Mouse (Mus musculus) intestine, embryonic 16.5 days (tissue): ENCODE results near the gene Hoxa6. TPM values are rescaled to one million over a fixed set of nuclear protein-coding genes. Genes with fewer than 3 reads are reported as not detected.
A peak's percentile ranks its signal among the peaks of the same experiment; 100 is the strongest.

ENCODE experiments used
- ATAC-seq: fragments of 200-750 bp; cut with Nextera tagmentation; 2 replicates; pipeline ENCODE4 v1.8.0; 2017; ENCODE audit warnings: moderate TSS enrichment, moderate library complexity
- H3K27ac ChIP-seq: fragments of 300-500 bp; sonication (generic); 2 replicates; pipeline ENCODE4 v1.5.1; 2014; ENCODE audit warnings: mild to moderate bottlenecking, low read length
- H3K27me3 ChIP-seq: fragments of 300-500 bp; sonication (generic); replicated peaks from 2 replicates; pipeline ENCODE4 v1.6.1; 2014; ENCODE audit warnings: low read length, control low read depth, mixed read lengths; ENCODE audit not compliant: control insufficient read depth, insufficient read depth
- H3K36me3 ChIP-seq: fragments of 300-500 bp; sonication (generic); 2 replicates; pipeline ENCODE4 v1.6.1; 2014; ENCODE audit warnings: low read length, control low read depth; ENCODE audit not compliant: control insufficient read depth, insufficient read depth
- H3K4me1 ChIP-seq: fragments of 300-500 bp; sonication (generic); 2 replicates; pipeline ENCODE4 v1.6.1; 2014; ENCODE audit warnings: low read length, control low read depth, mixed read lengths; ENCODE audit not compliant: control insufficient read depth, insufficient read depth
- H3K4me2 ChIP-seq: fragments of 300-500 bp; sonication (generic); 2 replicates; pipeline ENCODE4 v1.6.1; 2014; ENCODE audit warnings: low read depth, low read length, control low read depth
- H3K4me3 ChIP-seq: fragments of 300-500 bp; sonication (generic); 2 replicates; pipeline ENCODE4 v1.5.1; 2014; ENCODE audit warnings: mild to moderate bottlenecking, low read length
- H3K9ac ChIP-seq: fragments of 300-500 bp; sonication (generic); 2 replicates; pipeline ENCODE4 v1.6.1; 2014; ENCODE audit warnings: low read depth, low read length
- H3K9me3 ChIP-seq: fragments of 300-500 bp; sonication (generic); 2 replicates; pipeline ENCODE4 v1.6.1; 2016; ENCODE audit warnings: low read length, control low read depth; ENCODE audit not compliant: control insufficient read depth
- WGBS: fragments of 180-500 bp; shearing (Covaris S2); extraction: QIAGEN DNeasy Blood & Tissue Kit; methylation state at CpG from one replicate; pipeline ENCODE4 v1.1.7; 2014; 5-methylcytosine and 5-hydroxymethylcytosine counted together
- microRNA counts: library from miRNA; unstranded; fragments of <30 nt; microRNA quantifications from one replicate; lab custom pipeline; 2016
- microRNA-seq: library from miRNA; unstranded; fragments of <30 nt; microRNA quantifications from one replicate; pipeline ENCODE4, GENCODE M21; 2016
- polyA plus RNA-seq: library from polyadenylated mRNA; unstranded; fragments of >200 nt; fragmentation: Nextera tagmentation; extraction: Ambion mirVana; gene quantifications from 2 replicates; pipeline ENCODE4 v1.2.1, GENCODE M21; 2015

Gene Hoxa6
- polyA plus RNA-seq, 1 experiment from 2014 or later = 1.2 TPM

DNA sequence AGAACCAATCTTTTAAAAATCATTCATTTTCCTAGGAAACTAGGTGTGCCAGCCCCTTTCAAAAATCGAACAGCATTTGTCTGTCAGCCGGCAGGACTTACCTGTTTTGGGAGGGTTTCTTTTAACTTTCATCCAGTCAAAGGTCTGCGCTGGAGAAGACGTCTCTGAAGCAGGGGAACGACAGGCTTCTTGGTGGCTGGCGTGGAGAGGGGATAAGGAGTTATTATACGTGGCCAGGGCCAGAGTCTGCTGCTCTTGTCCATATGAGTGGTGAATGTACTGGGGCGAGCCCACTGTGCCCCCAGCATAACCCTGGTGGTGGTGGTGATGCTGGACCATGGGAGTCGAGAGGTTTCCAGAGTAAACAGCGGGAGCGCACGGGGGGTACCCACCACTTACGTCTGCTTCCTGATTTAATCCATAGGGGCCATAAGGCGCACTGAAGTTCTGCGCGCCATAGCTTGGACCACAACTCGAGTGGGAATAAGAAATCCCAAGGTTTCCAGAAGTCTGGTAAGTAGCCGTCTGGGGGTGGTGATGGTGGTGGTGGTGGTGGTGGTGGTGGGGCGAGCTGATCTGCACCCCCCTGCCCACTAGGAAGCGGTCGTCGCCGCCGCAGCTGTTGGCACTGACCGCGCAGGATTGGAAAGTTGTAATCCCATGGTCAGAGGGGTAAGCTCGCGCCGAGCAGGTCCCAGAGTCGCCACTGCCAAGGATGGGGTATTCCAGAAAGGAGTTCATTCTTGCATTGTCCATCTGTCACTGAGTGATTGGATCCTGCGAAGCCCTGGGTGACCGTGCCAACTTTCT is 50.9 kb downstream of the Hoxa6 start:
- Histone ChIP-seq H3K4me3 (peak overlapping the region; percentile 79), H3K4me1 (peaks cover 23% of the 10 kb centered on the region), H3K4me2 (peak overlapping the region; percentile 93), H3K27ac (no peak overlapping the region), H3K36me3 (no peaks in the 10 kb centered on the region), H3K9me3 (no peaks in the 10 kb centered on the region), H3K9ac (peak overlapping the region; percentile 80), H3K27me3 (peaks cover 25% of the 10 kb centered on the region)
- 3% methylated on average over 32 of the region's 32 CpGs for WGBS
- peak; percentile 32 for ATAC-seq

DNA sequence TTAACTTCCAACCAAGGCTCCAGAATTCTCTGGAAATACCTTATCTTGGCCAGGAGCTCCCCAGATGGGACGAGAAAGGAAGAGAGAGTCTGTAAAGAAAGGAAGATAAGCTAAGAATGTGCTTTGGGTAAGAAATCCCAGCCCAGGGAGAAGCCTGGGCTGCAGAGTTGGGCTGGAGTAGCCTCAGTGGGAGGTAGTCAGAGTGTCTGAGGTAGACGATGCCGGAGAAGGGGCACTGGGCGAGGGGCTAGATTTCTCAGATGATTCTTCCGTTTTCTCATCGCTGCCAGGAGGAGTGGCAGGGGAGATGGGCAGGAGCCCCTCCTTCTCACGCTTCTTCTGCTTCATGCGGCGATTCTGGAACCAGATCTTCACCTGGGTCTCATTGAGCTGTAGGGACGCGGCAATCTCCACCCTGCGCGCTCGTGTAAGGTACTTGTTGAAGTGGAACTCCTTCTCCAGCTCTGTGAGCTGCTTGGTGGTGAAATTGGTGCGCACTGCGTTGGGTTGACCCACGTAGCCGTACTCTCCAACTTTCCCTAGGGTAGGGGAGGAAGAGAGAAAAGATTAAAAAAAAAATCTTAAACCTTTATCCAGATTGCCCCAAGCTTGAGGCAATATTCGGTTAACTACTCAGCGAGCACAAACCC is 51.8 kb downstream of the Hoxa6 start:
- Histone ChIP-seq H3K4me2 (peak overlapping the region; percentile 13; the same call in 1 of the 2 replicates), H3K4me1 (peaks cover 23% of the 10 kb centered on the region), H3K9ac (no peak overlapping the region), H3K36me3 (no peaks in the 10 kb centered on the region), H3K27me3 (peaks cover 30% of the 10 kb centered on the region), H3K9me3 (no peaks in the 10 kb centered on the region), H3K27ac (no peak overlapping the region), H3K4me3 (no peak overlapping the region)
- WGBS = 24% methylated on average over 20 of the region's 20 CpGs
- ATAC-seq = no peak

MicroRNAs encoded within 50 kb of the gene (microRNA counts, 519-probe panel; counts per million panel counts)
- 3,064 counts per million, percentile 78 among the panel's probes with 10 or more counts for microRNA mmu-miR-196b (lab: Ali Mortazavi, UCI)

Small RNAs within 50 kb of the gene (microRNA-seq; reads per million reads assigned to microRNA genes)
- 6,409 reads per million, percentile 91 among the genes with 10 or more reads in this experiment for gene Mir196b

Other genes starting within 250 kb of the Hoxa6 start
- gene Skap2, start 196.2 kb downstream of the Hoxa6 start, polyA plus RNA-seq = 39.2 and 42.9 TPM in 2 replicates
- 0.72 and 0.88 TPM in 2 replicates for gene Hoxa1, start 50.4 kb downstream of the Hoxa6 start, polyA plus RNA-seq
- gene Hoxa2, start 43.9 kb downstream of the Hoxa6 start, polyA plus RNA-seq = 5.0 and 5.1 TPM in 2 replicates
- 1.5 TPM in 2 replicates for gene 5730596B20Rik, start 31.2 kb downstream of the Hoxa6 start, polyA plus RNA-seq
- 1.7 and 2.4 TPM in 2 replicates for gene Hoxa4, start 17.0 kb downstream of the Hoxa6 start, polyA plus RNA-seq
- 15.3 and 15.5 TPM in 2 replicates for gene Hoxa5, start 4.1 kb downstream of the Hoxa6 start, polyA plus RNA-seq
- 5.2 and 5.9 TPM in 2 replicates for gene Hoxa3, start 4.6 kb upstream of the Hoxa6 start, polyA plus RNA-seq
- gene Gm28308, start 4.6 kb upstream of the Hoxa6 start, polyA plus RNA-seq = not detected in 2 replicates
- 6.0 and 8.2 TPM in 2 replicates for gene Hoxa7, start 13.1 kb upstream of the Hoxa6 start, polyA plus RNA-seq
- gene Hoxa9, start 22.4 kb upstream of the Hoxa6 start, polyA plus RNA-seq = 3.0 and 3.2 TPM in 2 replicates
- 8.6 and 10.0 TPM in 2 replicates for gene Hoxa10, start 32.1 kb upstream of the Hoxa6 start, polyA plus RNA-seq
- 1.4 and 1.9 TPM in 2 replicates for gene Hoxa11, start 37.1 kb upstream of the Hoxa6 start, polyA plus RNA-seq
- gene Hoxa13, start 52.2 kb upstream of the Hoxa6 start, polyA plus RNA-seq = 0.24 and 0.45 TPM in 2 replicates
- gene Evx1, start 104.8 kb upstream of the Hoxa6 start, polyA plus RNA-seq = not detected in 2 replicates